Mouse (Mus musculus) MEL (cell line): ENCODE measurements at regions not wholly inside any gene's neighbourhood (a gene's known extent, or its start where the extent isn't known, plus 50 kb on each side); places are given as distances from the start of the nearest gene placed in this dataset.

Experiments used
- DNase-seq: peaks from one replicate; pipeline ENCODE4 v3.0.0; 2011; ENCODE audit warnings: low read depth, low spot score
- H3K27ac ChIP-seq: 2 replicates; pipeline ENCODE4 v1.5.1; 2012; ENCODE audit warnings: low read depth, mild to moderate bottlenecking, control low read depth, low read length, moderate library complexity; ENCODE audit not compliant: control insufficient read depth
- H3K27me3 ChIP-seq, 2 experiments: fragments of 150-350 bp in 1 of 2; sonication (generic) in 1 of 2; 2 replicates each; pipeline ENCODE4 v1.6.1; 2012; ENCODE audit warnings: low read length in 2 of 2, mild to moderate bottlenecking in 2 of 2, improper control_type of control experiment in 1 of 2, moderate library complexity in 1 of 2; ENCODE audit not compliant: insufficient read depth in 2 of 2, control insufficient read depth in 1 of 2
- H3K36me3 ChIP-seq, 2 experiments: 2 replicates each; pipeline ENCODE4 v1.6.1; 2012 to 2014; ENCODE audit warnings: low read length in 2 of 2, improper control_type of control experiment in 1 of 2, inconsistent platforms in 1 of 2, mild to moderate bottlenecking in 1 of 2; ENCODE audit not compliant: insufficient read depth in 2 of 2, control insufficient read depth in 1 of 2
- H3K4me1 ChIP-seq, 2 experiments: fragments of 150-350 bp in 1 of 2; sonication (generic) in 1 of 2; 2 replicates each; pipeline ENCODE4 v1.6.1; 2012; ENCODE audit warnings: low read length in 2 of 2, improper control_type of control experiment in 1 of 2, mild to moderate bottlenecking in 1 of 2; ENCODE audit not compliant: insufficient read depth in 2 of 2, control insufficient read depth in 1 of 2
- H3K4me3 ChIP-seq, 2 experiments: fragments of 150-350 bp in 1 of 2; sonication (generic) in 1 of 2; 2 replicates each; pipeline ENCODE4 v1.5.1; 2012; ENCODE audit warnings: low read depth in 2 of 2, low read length in 2 of 2, mild to moderate bottlenecking in 2 of 2, moderate library complexity in 2 of 2, control low read depth in 1 of 2, improper control_type of control experiment in 1 of 2; ENCODE audit not compliant: control insufficient read depth in 1 of 2, insufficient read depth in 1 of 2
- H3K79me2 ChIP-seq: 2 replicates; pipeline ENCODE4 v1.6.1; 2012; ENCODE audit warnings: mild to moderate bottlenecking, low read length, moderate library complexity; ENCODE audit not compliant: control insufficient read depth, poor library complexity, insufficient read depth
- H3K9ac ChIP-seq: 2 replicates; pipeline ENCODE4 v1.6.1; 2012; ENCODE audit warnings: low read depth, mild to moderate bottlenecking, control low read depth, low read length, moderate library complexity; ENCODE audit not compliant: control insufficient read depth, poor library complexity, severe bottlenecking
- H3K9me3 ChIP-seq: fragments of 150-350 bp; sonication (generic); replicated peaks from 2 replicates; pipeline ENCODE4 v1.6.1; 2012; ENCODE audit warnings: mild to moderate bottlenecking, low read length, improper control_type of control experiment, moderate library complexity; ENCODE audit not compliant: insufficient read depth
- E2F4 ChIP-seq: IDR thresholded peaks from 2 replicates; pipeline ENCODE4 v1.6.1; 2011; ENCODE audit warnings: low read depth, low read length, improper control_type of control experiment, borderline replicate concordance
- ELF1 ChIP-seq: IDR thresholded peaks from 2 replicates; pipeline ENCODE4 v1.6.1; 2014; ENCODE audit warnings: low read depth, mild to moderate bottlenecking, inconsistent platforms, low read length, improper control_type of control experiment, moderate library complexity
- GATA1 ChIP-seq: IDR thresholded peaks from 2 replicates; pipeline ENCODE4 v1.6.1; 2011; ENCODE audit warnings: low read depth, low read length, improper control_type of control experiment
- JUND ChIP-seq: IDR thresholded peaks from 2 replicates; pipeline ENCODE4 v1.6.1; 2011; ENCODE audit warnings: low read depth, mild to moderate bottlenecking, improper control_type of control experiment, low read length
- KAT2A ChIP-seq: conservative IDR thresholded peaks from 2 replicates; pipeline ENCODE4 v1.6.1; 2012; ENCODE audit warnings: low read depth, low read length, improper control_type of control experiment, inconsistent platforms
- MAFK ChIP-seq: IDR thresholded peaks from 2 replicates; pipeline ENCODE4 v1.6.1; 2011; ENCODE audit warnings: low read depth, mild to moderate bottlenecking, low read length, improper control_type of control experiment, borderline replicate concordance
- MAZ ChIP-seq: IDR thresholded peaks from 2 replicates; pipeline ENCODE4 v1.6.1; 2012; ENCODE audit warnings: low read depth, mild to moderate bottlenecking, inconsistent platforms, low read length, improper control_type of control experiment
- MEF2A ChIP-seq: IDR thresholded peaks from 2 replicates; pipeline ENCODE4 v1.6.1; 2014; ENCODE audit warnings: low read depth, mild to moderate bottlenecking, inconsistent platforms, low read length, improper control_type of control experiment; ENCODE audit not compliant: poor library complexity, insufficient replicate concordance, severe bottlenecking; ENCODE audit errors: extremely low read depth
- MYB ChIP-seq: IDR thresholded peaks from 2 replicates; pipeline ENCODE4 v1.6.1; 2011; ENCODE audit warnings: mild to moderate bottlenecking, low read depth, low read length, improper control_type of control experiment
- NELFE ChIP-seq: IDR thresholded peaks from 2 replicates; pipeline ENCODE4 v1.6.1; 2011; ENCODE audit warnings: low read depth, low read length, improper control_type of control experiment
- POLR2A ChIP-seq, 2 experiments: IDR thresholded peaks; 2 replicates each; pipeline ENCODE4 v1.6.1; 2011 to 2012; ENCODE audit warnings: low read length in 2 of 2, mild to moderate bottlenecking in 2 of 2, control low read depth in 1 of 2, improper control_type of control experiment in 1 of 2, low read depth in 1 of 2, moderate library complexity in 1 of 2; ENCODE audit not compliant: control insufficient read depth in 1 of 2, insufficient read depth in 1 of 2, poor library complexity in 1 of 2
- POLR2AphosphoS2 ChIP-seq: IDR thresholded peaks from 2 replicates; pipeline ENCODE4 v1.6.1; 2011; ENCODE audit warnings: low read length, improper control_type of control experiment
- RCOR1 ChIP-seq: IDR thresholded peaks from 2 replicates; pipeline ENCODE4 v1.6.1; 2012; ENCODE audit warnings: low read depth, mild to moderate bottlenecking, inconsistent platforms, low read length, improper control_type of control experiment
- SIN3A ChIP-seq: IDR thresholded peaks from 2 replicates; pipeline ENCODE4 v1.6.1; 2012; ENCODE audit warnings: low read length, improper control_type of control experiment, inconsistent platforms
- SMC3 ChIP-seq: IDR thresholded peaks from 2 replicates; pipeline ENCODE4 v1.6.1; 2011; ENCODE audit warnings: low read depth, low read length, improper control_type of control experiment
- TAL1 ChIP-seq: IDR thresholded peaks from 2 replicates; pipeline ENCODE4 v1.6.1; 2012; ENCODE audit warnings: mild to moderate bottlenecking, inconsistent platforms, low read length, moderate library complexity, mixed read lengths
- TBP ChIP-seq: IDR thresholded peaks from 2 replicates; pipeline ENCODE4 v1.8.0; 2011; ENCODE audit warnings: low read depth, low read length, improper control_type of control experiment
- TCF12 ChIP-seq: IDR thresholded peaks from 2 replicates; pipeline ENCODE4 v1.6.1; 2014; ENCODE audit warnings: low read depth, mild to moderate bottlenecking, inconsistent platforms, low read length, improper control_type of control experiment, moderate library complexity
- USF1 ChIP-seq: IDR thresholded peaks from 2 replicates; pipeline ENCODE4 v1.6.1; 2014; ENCODE audit warnings: low read depth, mild to moderate bottlenecking, inconsistent platforms, low read length, improper control_type of control experiment, moderate library complexity
- USF2 ChIP-seq, 2 experiments: IDR thresholded peaks; 2 replicates each; pipeline ENCODE4 v1.6.1; 2011 to 2012; ENCODE audit warnings: improper control_type of control experiment in 2 of 2, low read length in 2 of 2, borderline replicate concordance in 1 of 2, inconsistent platforms in 1 of 2, low read depth in 1 of 2, mild to moderate bottlenecking in 1 of 2; ENCODE audit not compliant: insufficient read depth in 1 of 2
- ZC3H11A ChIP-seq: IDR thresholded peaks from 2 replicates; pipeline ENCODE4 v1.6.1; 2012; ENCODE audit warnings: low read depth, mild to moderate bottlenecking, inconsistent platforms, low read length, improper control_type of control experiment

- no peak overlapping the region for H3K9ac ChIP-seq
- no peaks in the 10 kb centered on the region for H3K27me3 ChIP-seq
- no peak overlapping the region for H3K4me3 ChIP-seq
- no peaks in the 10 kb centered on the region for H3K36me3 ChIP-seq
- TF ChIP-seq USF1 = no peak
- TF ChIP-seq GATA1 = no peak
- no peak for TF ChIP-seq MAZ
- no peak for TF ChIP-seq MYB
- TF ChIP-seq SMC3 = no peak
- TF ChIP-seq SIN3A = no peak
- no peak for TF ChIP-seq JUND
- TF ChIP-seq MAFK = no peak
- no peak for TF ChIP-seq TAL1
- no peak for TF ChIP-seq NELFE
- no peak for TF ChIP-seq ELF1
- no peak for TF ChIP-seq POLR2AphosphoS2
- no peaks in the 10 kb centered on the region for H3K9me3 ChIP-seq
- H3K79me2 ChIP-seq = no peaks in the 10 kb centered on the region
- DNase-seq = no peak
- H3K4me1 ChIP-seq = no peaks in the 10 kb centered on the region
- H3K27ac ChIP-seq = no peak overlapping the region
These were observed 175.8 kb upstream of the Mgat5 start for GRCm38 (mm10) chr1:127028872-127029497.

GRCm38 (mm10) chr1:127023100-127023499 lies 181.7 kb upstream of the Mgat5 start:
- Histone ChIP-seq H3K4me3 (no peak overlapping the region), H3K27ac (no peak overlapping the region), H3K79me2 (no peaks in the 10 kb centered on the region), H3K9ac (no peak overlapping the region), H3K4me1 (no peaks in the 10 kb centered on the region), H3K9me3 (no peaks in the 10 kb centered on the region), H3K27me3 (no peaks in the 10 kb centered on the region), H3K36me3 (no peaks in the 10 kb centered on the region)
- TF ChIP-seq MEF2A (no peak), ZC3H11A (no peak)
- DNase-seq = no peak

GRCm38 (mm10) chr1:127017698-127018097 lies 187.1 kb upstream of the Nckap5 start:
- Histone ChIP-seq H3K9me3 (no peaks in the 10 kb centered on the region), H3K27ac (no peak overlapping the region), H3K4me3 (no peak overlapping the region), H3K79me2 (no peaks in the 10 kb centered on the region), H3K27me3 (no peaks in the 10 kb centered on the region), H3K4me1 (no peaks in the 10 kb centered on the region), H3K36me3 (no peaks in the 10 kb centered on the region), H3K9ac (no peak overlapping the region)
- DNase-seq = no peak
- TF ChIP-seq E2F4 = no peak
- TF ChIP-seq SMC3 = no peak
- TF ChIP-seq KAT2A = no peak
- TF ChIP-seq TCF12 = no peak
- no peak for TF ChIP-seq POLR2A (IDR thresholded peaks at IDR 0.05; ENCODE audit: control insufficient read depth in 1 of 2, insufficient read depth in 1 of 2, low read depth in 1 of 2, low read length in 2 of 2, poor library complexity in 1 of 2)
- TF ChIP-seq POLR2AphosphoS2 = no peak
- TF ChIP-seq RCOR1 = no peak
- no peak for TF ChIP-seq USF2 (IDR thresholded peaks at IDR 0.05; ENCODE audit: borderline replicate concordance in 1 of 2, insufficient read depth in 1 of 2, low read depth in 1 of 2, low read length in 2 of 2)
- no peak for TF ChIP-seq TBP
- TF ChIP-seq MAFK = no peak
